Mouse (Mus musculus) heart, embryonic 11.5 days (tissue): ENCODE data around the gene Tmem136. TPM values are rescaled to one million over a fixed set of nuclear protein-coding genes. Genes with fewer than 3 reads are reported as not detected.

ENCODE experiments used
- ATAC-seq: fragments of 200-750 bp; cut with Nextera tagmentation; replicated peaks from 2 replicates; pipeline ENCODE4 v1.8.0; 2017; ENCODE audit warnings: moderate library complexity; ENCODE audit not compliant: insufficient number of reproducible peaks, low FRiP score, low TSS enrichment
- H3K27ac ChIP-seq: fragments of 300-500 bp; sonication (generic); 2 replicates; pipeline ENCODE4 v1.5.1; 2014; ENCODE audit warnings: mild to moderate bottlenecking, low read depth, low read length
- H3K27me3 ChIP-seq: fragments of 300-500 bp; sonication (generic); 2 replicates; pipeline ENCODE4 v1.6.1; 2014; ENCODE audit warnings: mild to moderate bottlenecking, low read length, mixed read lengths; ENCODE audit not compliant: control insufficient read depth, insufficient read depth
- H3K36me3 ChIP-seq: fragments of 300-500 bp; sonication (generic); 2 replicates; pipeline ENCODE4 v1.6.1; 2014; ENCODE audit warnings: mild to moderate bottlenecking, low read length, moderate library complexity, mixed read lengths; ENCODE audit not compliant: control insufficient read depth, insufficient read depth
- H3K4me1 ChIP-seq: fragments of 300-500 bp; sonication (generic); 2 replicates; pipeline ENCODE4 v1.6.1; 2014; ENCODE audit warnings: low read length; ENCODE audit not compliant: control insufficient read depth, insufficient read depth
- H3K4me2 ChIP-seq: fragments of 300-500 bp; sonication (generic); 2 replicates; pipeline ENCODE4 v1.6.1; 2014; ENCODE audit warnings: mild to moderate bottlenecking, moderate library complexity
- H3K4me3 ChIP-seq: fragments of 300-500 bp; sonication (generic); 2 replicates; pipeline ENCODE4 v1.5.1; 2014; ENCODE audit warnings: low read depth, low read length
- H3K9ac ChIP-seq: fragments of 300-500 bp; sonication (generic); 2 replicates; pipeline ENCODE4 v1.6.1; 2014; ENCODE audit warnings: mild to moderate bottlenecking, low read depth, low read length, moderate library complexity
- H3K9me3 ChIP-seq: fragments of 300-500 bp; sonication (generic); replicated peaks from 2 replicates; pipeline ENCODE4 v1.6.1; 2016; ENCODE audit warnings: low read length; ENCODE audit not compliant: control insufficient read depth
- WGBS: fragments of 180-500 bp; shearing (Covaris S2); extraction: QIAGEN DNeasy Blood & Tissue Kit; methylation state at CpG from one replicate; pipeline ENCODE4 v1.1.7; 2014; ENCODE audit not compliant: insufficient replicate concordance; 5-methylcytosine and 5-hydroxymethylcytosine counted together
- polyA plus RNA-seq: library from polyadenylated mRNA; unstranded; fragments of >200 nt; fragmentation: Nextera tagmentation; extraction: Ambion mirVana; gene quantifications from 2 replicates; pipeline ENCODE4 v1.2.1, GENCODE M21; 2014

The Tmem136 gene
- polyA plus RNA-seq, 1 experiment from 2014 or later, result 14.1 TPM

GRCm38 (mm10) chr9:43098922-43099321 is 17.4 kb downstream of the Tmem136 start:
- peak overlapping the region; percentile 14; the same call in 1 of the 2 replicates for H3K4me2 ChIP-seq
- peaks cover 20% of the 10 kb centered on the region for H3K4me1 ChIP-seq
- no peaks in the 10 kb centered on the region for H3K9me3 ChIP-seq
- 0 out of 2 replicates have a peak overlapping the region, but pooled peaks have one; percentile 1 for H3K27ac ChIP-seq
- no peak overlapping the region for H3K4me3 ChIP-seq
- H3K27me3 ChIP-seq, result no peaks in the 10 kb centered on the region
- WGBS, result 42% methylated on average over 4 of the region's 4 CpGs
- no peak overlapping the region for H3K9ac ChIP-seq
- H3K36me3 ChIP-seq, result no peaks in the 10 kb centered on the region
- ATAC-seq, result no peak

DNA sequence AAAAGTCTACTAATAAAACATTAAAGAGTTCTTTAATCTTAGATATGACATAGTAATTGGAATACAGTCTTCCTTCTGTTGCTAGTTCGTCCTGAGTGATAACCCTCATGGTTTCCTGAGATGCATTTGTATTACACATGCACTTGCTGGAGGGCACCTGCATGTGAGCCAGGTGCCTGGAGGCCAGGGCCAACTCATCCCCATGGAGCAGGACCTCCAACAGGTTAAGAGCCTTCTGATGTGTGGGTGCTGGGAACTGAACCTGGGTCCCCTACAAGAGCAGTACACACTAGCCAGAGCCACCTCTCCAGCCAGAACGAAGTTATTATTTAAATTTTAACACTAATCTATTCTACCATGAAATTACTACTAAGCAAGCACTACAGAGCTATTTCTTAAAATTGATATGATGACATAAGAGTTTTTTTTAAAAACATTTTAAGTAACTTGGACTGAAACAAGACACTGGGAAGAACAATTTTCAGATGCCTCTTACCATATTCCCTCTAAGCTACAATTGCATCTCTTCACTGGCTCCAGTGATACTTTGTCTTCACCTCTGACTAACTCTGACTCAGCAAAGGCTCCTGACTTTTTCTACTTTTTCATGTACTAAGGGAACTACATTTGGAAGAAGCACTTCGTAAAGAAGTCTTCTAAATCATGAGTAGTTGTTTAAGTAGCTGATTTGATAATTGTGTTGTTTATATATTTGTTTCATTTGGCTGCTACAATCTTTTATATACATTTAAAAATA is 18.4 kb downstream of the Tmem136 start:
- Histone ChIP-seq H3K27ac (no peak overlapping the region), H3K27me3 (no peaks in the 10 kb centered on the region), H3K4me1 (peaks cover 20% of the 10 kb centered on the region), H3K4me3 (no peak overlapping the region), H3K36me3 (no peaks in the 10 kb centered on the region), H3K9ac (no peak overlapping the region), H3K9me3 (no peaks in the 10 kb centered on the region), H3K4me2 (no peak overlapping the region)
- WGBS, result 88% methylated on average over 3 of the region's 3 CpGs
- no peak for ATAC-seq

- H3K27ac ChIP-seq, result no peak overlapping the region
- no peaks in the 10 kb centered on the region for H3K9me3 ChIP-seq
- peaks cover 14% of the 10 kb centered on the region; the same call in 1 of the 2 replicates for H3K4me1 ChIP-seq
- no peak overlapping the region for H3K4me3 ChIP-seq
- no peaks in the 10 kb centered on the region for H3K27me3 ChIP-seq
- H3K36me3 ChIP-seq, result no peaks in the 10 kb centered on the region
- no peak overlapping the region for H3K9ac ChIP-seq
- ATAC-seq, result no peak
- no peak overlapping the region for H3K4me2 ChIP-seq
Measured at GRCm38 (mm10) chr9:43096337-43096736, 20.0 kb downstream of the Tmem136 start.

DNA sequence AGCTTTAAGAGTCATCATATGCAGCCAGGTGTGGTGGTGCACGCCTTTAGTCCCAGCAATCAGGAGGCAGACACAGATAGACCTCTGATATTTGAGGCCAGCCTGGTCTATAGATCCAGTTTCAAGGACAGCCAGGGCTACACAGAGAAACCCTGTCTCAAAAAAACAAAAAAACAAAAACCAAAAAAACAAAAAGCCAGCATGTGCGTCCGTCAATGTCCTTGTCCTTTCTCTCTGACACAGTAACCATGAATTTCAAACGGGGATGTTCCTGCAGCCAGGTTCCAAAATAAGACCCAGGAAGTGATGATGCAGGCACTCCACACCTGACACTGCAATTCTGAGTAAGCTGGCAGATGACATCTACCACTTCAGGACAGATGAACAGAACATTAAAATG is 21.5 kb downstream of the Tmem136 start:
- Histone ChIP-seq H3K4me1 (peaks cover 11% of the 10 kb centered on the region; the same call in 1 of the 2 replicates), H3K9me3 (no peaks in the 10 kb centered on the region), H3K4me3 (no peak overlapping the region), H3K27ac (no peak overlapping the region), H3K27me3 (no peaks in the 10 kb centered on the region), H3K9ac (no peak overlapping the region), H3K36me3 (no peaks in the 10 kb centered on the region), H3K4me2 (no peak overlapping the region)
- no peak for ATAC-seq
- WGBS, result 86% methylated on average over 4 of the region's 4 CpGs

GRCm38 (mm10) chr9:43093803-43094202 is 22.6 kb downstream of the Tmem136 start:
- no peaks in the 10 kb centered on the region for H3K27me3 ChIP-seq
- 70% methylated on average over 3 of the region's 3 CpGs for WGBS
- H3K36me3 ChIP-seq, result no peaks in the 10 kb centered on the region
- H3K4me1 ChIP-seq, result peaks cover 11% of the 10 kb centered on the region; the same call in 1 of the 2 replicates
- H3K4me2 ChIP-seq, result no peak overlapping the region
- no peaks in the 10 kb centered on the region for H3K9me3 ChIP-seq
- no peak overlapping the region for H3K4me3 ChIP-seq
- no peak overlapping the region for H3K9ac ChIP-seq
- no peak for ATAC-seq
- no peak overlapping the region for H3K27ac ChIP-seq

- 85% methylated on average over 1 of the region's 1 CpGs for WGBS
- no peak overlapping the region for H3K4me2 ChIP-seq
- H3K9me3 ChIP-seq, result no peaks in the 10 kb centered on the region
- no peaks in the 10 kb centered on the region for H3K27me3 ChIP-seq
- H3K27ac ChIP-seq, result no peak overlapping the region
- no peaks in the 10 kb centered on the region for H3K36me3 ChIP-seq
- no peak overlapping the region for H3K9ac ChIP-seq
- no peak overlapping the region for H3K4me3 ChIP-seq
- ATAC-seq, result no peak
- H3K4me1 ChIP-seq, result peaks cover 32% of the 10 kb centered on the region
Measured at GRCm38 (mm10) chr9:43085686-43086285, 30.6 kb downstream of the Tmem136 start.

- Histone ChIP-seq H3K4me3 (no peak overlapping the region), H3K27me3 (no peaks in the 10 kb centered on the region), H3K4me2 (no peak overlapping the region), H3K36me3 (no peaks in the 10 kb centered on the region), H3K9me3 (no peaks in the 10 kb centered on the region), H3K4me1 (peaks cover 36% of the 10 kb centered on the region), H3K27ac (no peak overlapping the region), H3K9ac (no peak overlapping the region)
- WGBS, result 70% methylated on average over 7 of the region's 7 CpGs
- no peak for ATAC-seq
Measured at GRCm38 (mm10) chr9:43084496-43085362, 31.6 kb downstream of the Tmem136 start.

GRCm38 (mm10) chr9:43083441-43084055 is 32.8 kb downstream of the Tmem136 start:
- Histone ChIP-seq H3K36me3 (no peaks in the 10 kb centered on the region), H3K4me3 (no peak overlapping the region), H3K27me3 (no peaks in the 10 kb centered on the region), H3K4me2 (no peak overlapping the region), H3K4me1 (peaks cover 36% of the 10 kb centered on the region), H3K9ac (no peak overlapping the region), H3K27ac (no peak overlapping the region), H3K9me3 (no peaks in the 10 kb centered on the region)
- no peak for ATAC-seq
- 61% methylated on average over 7 of the region's 7 CpGs for WGBS
